Mouse (Mus musculus) layer of hippocampus, postnatal 10 days (tissue): ENCODE data around the gene Mpg. TPM values are rescaled to one million over a fixed set of nuclear protein-coding genes. Genes with fewer than 3 reads are reported as not detected.

Experiments
- total RNA-seq, 2 experiments: library from RNA; stranded (reverse); gene quantifications; 2 replicates each; pipeline ENCODE4 v1.2.3; 2021

Mpg gene
- total RNA-seq, 2 experiments from 2014 or later: 18.5 to 20.7 TPM

Other genes with a start within 250 kb of the Mpg start
- gene Nsg2, start 226.0 kb upstream of the Mpg start, total RNA-seq: 100 to 1,000 TPM; 848 to 920 TPM
- not detected for gene Il9r, start 26.2 kb upstream of the Mpg start, total RNA-seq
- gene Snrnp25, start 21.1 kb upstream of the Mpg start, total RNA-seq: 10 to 100 TPM; 28.3 to 29.8 TPM
- 10 to 100 TPM; 25.9 to 32.8 TPM for gene Rhbdf1, start 4.2 kb upstream of the Mpg start, total RNA-seq
- gene Nprl3, start 41.2 kb downstream of the Mpg start, total RNA-seq: 10 to 100 TPM; 51.7 to 58.1 TPM
- not detected for gene Hba-x, start 49.9 kb downstream of the Mpg start, total RNA-seq
- 100 to 1,000 TPM; 667 to 733 TPM for gene Hba-a1, start 57.0 kb downstream of the Mpg start, total RNA-seq
- 1 to 10 TPM; 2.3 to 4.1 TPM for gene Hbq1b, start 60.5 kb downstream of the Mpg start, total RNA-seq
- 100 to 1,000 TPM; 562 to 789 TPM for gene Hba-a2, start 70.0 kb downstream of the Mpg start, total RNA-seq
- gene Hbq1a, start 73.6 kb downstream of the Mpg start, total RNA-seq: 1 to 10 TPM; 1.6 to 2.7 TPM
- gene Sh3pxd2b, start 121.3 kb downstream of the Mpg start, total RNA-seq: 10 to 100 TPM; 28.3 to 28.5 TPM
- 10 to 100 TPM; 45.3 to 45.5 TPM for gene Ubtd2, start 228.9 kb downstream of the Mpg start, total RNA-seq